Mouse (Mus musculus) bone marrow macrophage, adult 2 months (primary cell): ENCODE data around the gene Smc5.

Experiments used
- CTCF ChIP-seq: IDR thresholded peaks from 2 replicates; pipeline ENCODE4 v1.5.1; 2012; ENCODE audit warnings: low read depth, mild to moderate bottlenecking, low read length, moderate library complexity
- POLR2A ChIP-seq: IDR thresholded peaks from 2 replicates; pipeline ENCODE4 v1.6.1; 2012; ENCODE audit warnings: mild to moderate bottlenecking, low read depth, low read length, borderline replicate concordance

DNA sequence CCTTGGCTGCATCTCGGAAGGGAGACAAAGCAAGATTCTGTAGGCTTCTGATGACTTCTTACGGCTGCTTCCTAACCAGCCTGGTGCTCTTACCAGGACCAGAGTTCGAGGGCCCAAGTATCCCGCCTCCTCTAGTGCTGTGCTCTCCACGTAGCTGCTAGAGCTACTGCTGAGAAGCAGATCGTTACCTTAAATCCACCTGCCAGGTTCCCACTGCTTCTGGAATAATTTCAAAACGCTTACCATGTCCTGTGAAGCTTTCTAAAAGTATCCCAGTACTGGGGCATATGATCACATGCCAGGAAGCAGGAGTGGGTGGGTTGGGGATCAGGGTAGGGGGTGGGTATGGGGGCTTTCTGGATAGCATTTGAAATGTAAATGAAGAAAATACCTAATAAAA lies 33.0 kb upstream of the Smc5 start:
- TF ChIP-seq CTCF (no peak), POLR2A (no peak)
